13 mouse cellular contexts compared by ENCODE assay signal in genomic region chr1:22386361-22386760, GRCm38 (mm10).
DNase-seq lines count a peak whose midpoint lies in the region; ATAC-seq and TF ChIP-seq lines count a peak whose summit lies in the region.
"Had no signal": no experiment of that assay in that cellular context is flagged by ENCODE, and none has a peak within 500 bp of the region (broad histone marks: within the 10 kb centered on the region; RNA-seq: fewer than 3 reads in every experiment).

No protein-coding gene starts in this region.

- no peak overlapping the region for H3K4me2 ChIP-seq in limb, embryonic 11.5 days (ENCODE audit: low read depth, severe bottlenecking)

- H3K9me3 ChIP-seq in limb, embryonic 11.5 days (ENCODE audit: control insufficient read depth, low read length), result no peaks in the 10 kb centered on the region
- H3K9me3 ChIP-seq in limb, embryonic 10.5 days (replicated peaks), result no peaks in the 10 kb centered on the region
- H3K9me3 ChIP-seq in E14TG2a.4 (ENCODE audit: low read length), result no peaks in the 10 kb centered on the region
- no peaks in the 10 kb centered on the region for H3K9me3 ChIP-seq in embryonic facial prominence, embryonic 10.5 days

- no peak for DNase-seq in gastrocnemius, adult 2 months
- DNase-seq in gastrocnemius, postnatal 14 days, result no peak
- peak; percentile 41 for DNase-seq in limb, embryonic 11.5 days (ENCODE audit: low spot score)
- no peak for DNase-seq in limb, embryonic 10.5 days (ENCODE audit: low spot score)
- peak; percentile 16 for DNase-seq in embryonic facial prominence, embryonic 10.5 days (ENCODE audit: low spot score)
- DNase-seq in spleen, adult 12 weeks (ENCODE audit: low spot score), result no peak
- DNase-seq: adrenal gland, postnatal 14 days; cerebellum, adult 11-12 months; right cerebral cortex, postnatal 25 days; thymus, adult 18-20 months had no signal

- no peaks in the 10 kb centered on the region for H3K36me3 ChIP-seq in limb, embryonic 11.5 days (ENCODE audit: control insufficient read depth, insufficient read depth, low read length)
- no peaks in the 10 kb centered on the region for H3K36me3 ChIP-seq in limb, embryonic 10.5 days
- H3K36me3 ChIP-seq in E14TG2a.4 (ENCODE audit: insufficient read depth, low read length), result no peaks in the 10 kb centered on the region
- no peaks in the 10 kb centered on the region for H3K36me3 ChIP-seq in embryonic facial prominence, embryonic 10.5 days (replicated peaks)

- no peak overlapping the region for H3K9ac ChIP-seq in limb, embryonic 11.5 days (ENCODE audit: low read length)

- intact Hi-C loops in gastrocnemius, adult 2 months (cut with DNase I), result loop anchor here (5.0 kb wide), 1 partner anchor 119 kb away; no protein-coding TSS in a partner anchor
- intact Hi-C loops in gastrocnemius, postnatal 14 days (cut with DNase I; ENCODE audit: low total_unique reads), result no loop called here

- 71% methylated on average over 3 of the region's 3 CpGs for WGBS in limb, embryonic 11.5 days
- WGBS in limb, embryonic 10.5 days, result 74% methylated on average over 3 of the region's 3 CpGs
- WGBS in embryonic facial prominence, embryonic 10.5 days, result 69% methylated on average over 3 of the region's 3 CpGs

- no peak overlapping the region for H3K27ac ChIP-seq in gastrocnemius, adult 2 months
- no peak overlapping the region for H3K27ac ChIP-seq in limb, embryonic 11.5 days (replicated peaks; ENCODE audit: low read depth, low read length)
- H3K27ac ChIP-seq in limb, embryonic 10.5 days, result no peak overlapping the region
- H3K27ac ChIP-seq in embryonic facial prominence, embryonic 10.5 days (replicated peaks), result no peak overlapping the region

- H3K27me3 ChIP-seq in limb, embryonic 11.5 days (ENCODE audit: control insufficient read depth, insufficient read depth, low read length), result no peaks in the 10 kb centered on the region
- H3K27me3 ChIP-seq in limb, embryonic 10.5 days (ENCODE audit: low read depth, poor library complexity, severe bottlenecking), result no peaks in the 10 kb centered on the region
- no peaks in the 10 kb centered on the region for H3K27me3 ChIP-seq in E14TG2a.4 (ENCODE audit: insufficient read depth, low read length)
- H3K27me3 ChIP-seq in embryonic facial prominence, embryonic 10.5 days (replicated peaks; ENCODE audit: low read depth, poor library complexity, severe bottlenecking), result no peaks in the 10 kb centered on the region

- ATAC-seq in limb, embryonic 11.5 days (ENCODE audit: insufficient number of reproducible peaks, low FRiP score, low TSS enrichment, low read depth), result no peak
- no peak for ATAC-seq in granulocyte monocyte progenitor cell, adult 5-6 weeks (replicated peaks; ENCODE audit: poor library complexity, severe bottlenecking)

- peak; percentile 63 for TF ChIP-seq CTCF in gastrocnemius, adult 2 months (IDR thresholded peaks at IDR 0.05)
- TF ChIP-seq CTCF in E14TG2a.4 (conservative IDR thresholded peaks at IDR 0.05; ENCODE audit: low read length), result peak; percentile 68

- H3K4me3 ChIP-seq in gastrocnemius, adult 2 months, result no peak overlapping the region
- H3K4me3 ChIP-seq in limb, embryonic 11.5 days (ENCODE audit: low read depth, low read length), result no peak overlapping the region
- H3K4me3 ChIP-seq in limb, embryonic 10.5 days, result no peak overlapping the region
- H3K4me3 ChIP-seq in E14TG2a.4 (replicated peaks; ENCODE audit: low read length), result no peak overlapping the region
- H3K4me3 ChIP-seq in embryonic facial prominence, embryonic 10.5 days, result no peak overlapping the region
- H3K4me3 ChIP-seq: myocyte had no signal

- H3K4me1 ChIP-seq in limb, embryonic 11.5 days (ENCODE audit: control insufficient read depth, insufficient read depth, low read length), result no peaks in the 10 kb centered on the region
- no peaks in the 10 kb centered on the region for H3K4me1 ChIP-seq in limb, embryonic 10.5 days
- H3K4me1 ChIP-seq in E14TG2a.4 (replicated peaks; ENCODE audit: low read depth, low read length), result peaks cover 23% of the 10 kb centered on the region
- no peaks in the 10 kb centered on the region for H3K4me1 ChIP-seq in embryonic facial prominence, embryonic 10.5 days

Comparison
In these comparisons a context has a peak if more than half of its experiments do, and no peak if none do; other contexts are left out.
1. DNase-seq: peak in limb, embryonic 11.5 days (single experiment) and embryonic facial prominence, embryonic 10.5 days (single experiment); none in gastrocnemius, adult 2 months (single experiment), gastrocnemius, postnatal 14 days (single experiment), limb, embryonic 10.5 days (single experiment) and spleen, adult 12 weeks (single experiment).